Mouse (Mus musculus): ENCODE measurements around the gene Pde1c. TPM values are rescaled to one million over a fixed set of nuclear protein-coding genes. Genes with fewer than 3 reads are reported as not detected.

The Pde1c gene
- polyA plus RNA-seq, 1 experiment from 2014 or later = 8.7 TPM

DNA sequence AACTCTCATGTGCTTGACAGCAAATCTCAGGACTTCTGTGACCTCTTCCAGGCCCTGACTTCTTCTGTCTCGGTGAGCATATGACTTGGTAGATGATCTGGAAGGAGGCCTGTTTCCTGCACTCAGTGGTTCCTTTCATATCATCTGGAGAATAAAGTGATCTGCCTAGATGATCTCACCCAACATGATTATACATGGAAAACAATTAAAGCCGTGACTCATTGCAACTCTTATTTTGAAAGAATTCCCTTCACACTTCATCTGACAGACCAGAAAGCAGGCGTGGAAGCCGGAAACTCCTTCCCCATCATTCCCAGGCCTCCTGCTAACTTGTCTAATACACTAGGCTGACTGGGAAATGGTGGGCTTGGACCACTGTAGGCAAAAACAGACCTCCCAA is 152.7 kb downstream of the Pde1c start:
- Histone ChIP-seq H3K4me1 (no peaks in the 10 kb centered on the region), H3K9ac (no peak overlapping the region), H3K4me2 (replicated peaks) (no peak overlapping the region), H3K9me3 (replicated peaks) (no peaks in the 10 kb centered on the region), H3K27ac (no peak overlapping the region), H3K27me3 (no peaks in the 10 kb centered on the region), H3K36me3 (no peaks in the 10 kb centered on the region), H3K4me3 (no peak overlapping the region)
- whole genome bisulfite sequencing = 71% methylated on average over 4 of the region's 4 CpGs
- ATAC-seq (ENCODE audit: low FRiP score) = no peak

DNA sequence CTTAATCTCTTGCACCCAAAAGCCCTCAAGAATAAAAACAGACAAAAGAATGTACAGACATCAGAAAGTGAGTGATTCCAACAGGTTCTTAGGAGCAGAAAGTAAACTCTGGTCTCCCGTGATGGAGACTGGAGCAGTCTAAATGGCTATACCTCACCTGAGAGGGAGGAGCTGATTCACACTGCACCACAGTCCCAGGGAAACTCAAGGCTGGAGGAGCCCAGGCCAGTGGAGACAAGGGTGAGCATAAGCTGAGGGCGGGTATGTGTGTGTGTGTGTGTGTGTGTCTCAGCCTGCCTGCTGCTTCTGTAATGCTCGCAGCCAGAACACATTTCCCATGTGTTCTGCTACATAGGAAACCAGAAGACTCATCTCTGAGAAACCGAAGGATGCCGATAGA is 179.7 kb downstream of the Pde1c start:
- H3K4me1 ChIP-seq = no peaks in the 10 kb centered on the region
- no peaks in the 10 kb centered on the region for H3K9me3 ChIP-seq (replicated peaks)
- WGBS = 81% methylated on average over 5 of the region's 5 CpGs
- H3K4me3 ChIP-seq = no peak overlapping the region
- ATAC-seq (ENCODE audit: low FRiP score) = no peak
- no peak overlapping the region for H3K27ac ChIP-seq
- H3K4me2 ChIP-seq (replicated peaks) = no peak overlapping the region
- no peaks in the 10 kb centered on the region for H3K27me3 ChIP-seq
- no peak overlapping the region for H3K9ac ChIP-seq
- no peaks in the 10 kb centered on the region for H3K36me3 ChIP-seq

DNA sequence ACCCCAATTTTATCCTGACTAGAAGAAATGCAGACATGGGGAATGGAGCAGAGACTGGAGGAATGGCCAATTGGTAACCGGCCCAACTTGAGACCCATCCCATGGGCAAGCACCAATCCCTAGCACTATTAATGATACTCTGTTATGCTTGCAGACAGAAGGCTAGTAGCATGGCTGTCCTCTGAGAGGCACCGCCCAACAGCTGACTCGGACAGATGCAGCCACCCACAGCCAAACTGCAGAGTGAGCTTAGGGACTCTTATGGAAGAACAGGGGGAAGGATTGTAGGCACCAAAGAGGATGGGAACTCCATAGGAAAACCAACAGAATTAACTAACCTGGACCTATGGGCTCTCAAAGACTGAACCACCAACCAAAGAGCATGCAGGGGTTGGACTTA is 192.5 kb downstream of the Pde1c start:
- 89% methylated on average over 3 of the region's 3 CpGs for WGBS
- Histone ChIP-seq H3K36me3 (no peaks in the 10 kb centered on the region), H3K4me3 (no peak overlapping the region)

DNA sequence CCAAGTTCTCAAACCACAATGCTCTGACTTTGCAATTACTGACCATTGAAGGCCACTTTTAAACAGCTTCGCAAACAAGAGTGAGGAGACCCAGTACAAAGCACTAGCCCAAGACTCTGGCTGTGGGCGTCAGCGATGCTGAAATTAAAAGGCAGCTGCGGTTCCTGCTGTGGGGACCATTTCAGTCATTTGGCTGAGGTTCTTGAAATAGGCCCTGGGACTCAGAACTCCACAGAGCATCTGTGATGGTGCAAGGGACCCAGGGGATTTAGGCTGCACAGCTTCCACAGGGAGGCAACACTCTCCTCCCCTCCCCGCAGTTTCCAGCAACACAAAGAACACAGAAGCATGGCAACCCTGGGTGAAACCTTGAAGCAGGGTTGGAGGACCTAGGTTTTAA is 194.7 kb downstream of the Pde1c start:
- no peaks in the 10 kb centered on the region for H3K36me3 ChIP-seq
- ATAC-seq (ENCODE audit: low FRiP score) = no peak
- WGBS = 82% methylated on average over 5 of the region's 5 CpGs

More for the DNA sequence above, 192.5 kb downstream of the Pde1c start:
- ATAC-seq (ENCODE audit: low FRiP score) = no peak
- no peaks in the 10 kb centered on the region for H3K9me3 ChIP-seq (replicated peaks)
- H3K4me1 ChIP-seq = peaks cover 3% of the 10 kb centered on the region
- no peak overlapping the region for H3K27ac ChIP-seq
- no peaks in the 10 kb centered on the region for H3K27me3 ChIP-seq
- H3K9ac ChIP-seq = no peak overlapping the region
- no peak overlapping the region for H3K4me2 ChIP-seq (replicated peaks)

GRCm38 (mm10) chr6:56373753-56374152 is 195.2 kb downstream of the Pde1c start:
- Histone ChIP-seq H3K9me3 (replicated peaks) (no peaks in the 10 kb centered on the region), H3K4me2 (replicated peaks) (no peak overlapping the region), H3K4me1 (peaks cover 3% of the 10 kb centered on the region), H3K4me3 (no peak overlapping the region), H3K36me3 (no peaks in the 10 kb centered on the region), H3K9ac (no peak overlapping the region), H3K27ac (peak overlapping the region; percentile 60; the same call in 1 of the 2 replicates), H3K27me3 (no peaks in the 10 kb centered on the region)
- peak; percentile 33; the same call in 1 of the 2 replicates for ATAC-seq (ENCODE audit: low FRiP score)
- 91% methylated on average over 3 of the region's 3 CpGs for WGBS

More for the DNA sequence above, 194.7 kb downstream of the Pde1c start:
- Histone ChIP-seq H3K9me3 (replicated peaks) (no peaks in the 10 kb centered on the region), H3K4me3 (no peak overlapping the region), H3K27ac (no peak overlapping the region), H3K9ac (no peak overlapping the region), H3K4me2 (replicated peaks) (no peak overlapping the region), H3K27me3 (no peaks in the 10 kb centered on the region), H3K4me1 (peaks cover 3% of the 10 kb centered on the region)

- no peak overlapping the region for H3K4me2 ChIP-seq (replicated peaks)
- H3K4me1 ChIP-seq = peaks cover 3% of the 10 kb centered on the region
- 59% methylated on average over 10 of the region's 10 CpGs for WGBS
- H3K9ac ChIP-seq = no peak overlapping the region
- H3K27me3 ChIP-seq = no peaks in the 10 kb centered on the region
- ATAC-seq (ENCODE audit: low FRiP score) = peak; percentile 70
- no peak overlapping the region for H3K4me3 ChIP-seq
- peak overlapping the region; percentile 60; the same call in 1 of the 2 replicates for H3K27ac ChIP-seq
- H3K36me3 ChIP-seq = no peaks in the 10 kb centered on the region
- H3K9me3 ChIP-seq (replicated peaks) = no peaks in the 10 kb centered on the region
These were observed 195.7 kb downstream of the Pde1c start for GRCm38 (mm10) chr6:56373046-56373751.

DNA sequence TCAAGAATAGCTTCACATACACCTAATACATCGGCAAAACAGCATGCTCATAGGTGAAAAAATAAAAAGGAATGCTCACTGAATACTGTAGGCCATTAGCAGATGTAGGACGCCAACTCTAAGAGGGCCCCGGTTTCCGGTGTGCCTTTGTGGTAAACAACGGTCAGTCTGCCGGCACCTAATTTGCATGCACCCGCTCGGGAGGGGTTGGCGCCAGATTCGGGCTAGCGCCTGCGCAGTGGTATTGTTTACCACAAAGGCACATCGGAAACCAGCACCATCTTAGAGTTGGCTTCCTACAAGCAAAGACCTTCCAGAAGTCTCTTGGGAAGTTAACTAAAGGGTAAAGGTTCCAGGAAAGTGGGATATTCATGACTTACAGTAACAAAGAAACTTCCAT is 199.4 kb downstream of the Pde1c start:
- Histone ChIP-seq H3K27me3 (no peaks in the 10 kb centered on the region), H3K36me3 (no peaks in the 10 kb centered on the region), H3K4me3 (no peak overlapping the region), H3K4me1 (peaks cover 3% of the 10 kb centered on the region), H3K9ac (no peak overlapping the region), H3K27ac (no peak overlapping the region), H3K9me3 (replicated peaks) (no peaks in the 10 kb centered on the region), H3K4me2 (replicated peaks) (no peak overlapping the region)
- WGBS = 74% methylated on average over 13 of the region's 13 CpGs
- no peak for ATAC-seq (ENCODE audit: low FRiP score)

GRCm38 (mm10) chr6:56368116-56368515 is 200.8 kb downstream of the Pde1c start:
- H3K36me3 ChIP-seq = no peaks in the 10 kb centered on the region
- no peak overlapping the region for H3K4me2 ChIP-seq (replicated peaks)
- no peak overlapping the region for H3K9ac ChIP-seq
- H3K27ac ChIP-seq = no peak overlapping the region
- no peak for ATAC-seq (ENCODE audit: low FRiP score)
- WGBS = 81% methylated on average over 1 of the region's 1 CpGs
- no peak overlapping the region for H3K4me3 ChIP-seq
- no peaks in the 10 kb centered on the region for H3K4me1 ChIP-seq
- no peaks in the 10 kb centered on the region for H3K9me3 ChIP-seq (replicated peaks)
- H3K27me3 ChIP-seq = no peaks in the 10 kb centered on the region

DNA sequence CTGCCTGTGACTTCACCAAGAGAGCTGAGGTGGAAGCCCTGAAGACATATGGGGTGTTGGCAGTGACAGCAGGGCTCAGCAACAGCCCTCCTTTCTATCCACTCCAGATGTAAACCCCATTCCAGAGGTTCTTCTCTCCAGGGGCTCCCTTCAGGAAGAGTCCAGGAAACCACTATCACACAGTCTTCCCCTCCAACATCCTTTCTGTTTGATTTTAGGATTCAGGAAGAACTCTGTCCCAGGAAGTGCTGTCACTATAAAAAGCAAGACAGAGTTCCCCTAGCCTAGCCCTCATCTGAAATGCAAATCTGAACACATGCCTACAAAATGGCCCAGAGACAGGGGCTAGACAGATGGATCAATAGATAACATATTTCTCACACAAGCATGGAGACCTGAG is 201.6 kb downstream of the Pde1c start:
- Histone ChIP-seq H3K36me3 (no peaks in the 10 kb centered on the region), H3K9ac (no peak overlapping the region), H3K4me1 (0 out of 2 replicates have a peak, but pooled peaks cover 2% of the 10 kb centered on the region), H3K27ac (no peak overlapping the region), H3K4me2 (replicated peaks) (no peak overlapping the region), H3K27me3 (no peaks in the 10 kb centered on the region), H3K4me3 (no peak overlapping the region), H3K9me3 (replicated peaks) (no peaks in the 10 kb centered on the region)
- no peak for ATAC-seq (ENCODE audit: low FRiP score)

DNA sequence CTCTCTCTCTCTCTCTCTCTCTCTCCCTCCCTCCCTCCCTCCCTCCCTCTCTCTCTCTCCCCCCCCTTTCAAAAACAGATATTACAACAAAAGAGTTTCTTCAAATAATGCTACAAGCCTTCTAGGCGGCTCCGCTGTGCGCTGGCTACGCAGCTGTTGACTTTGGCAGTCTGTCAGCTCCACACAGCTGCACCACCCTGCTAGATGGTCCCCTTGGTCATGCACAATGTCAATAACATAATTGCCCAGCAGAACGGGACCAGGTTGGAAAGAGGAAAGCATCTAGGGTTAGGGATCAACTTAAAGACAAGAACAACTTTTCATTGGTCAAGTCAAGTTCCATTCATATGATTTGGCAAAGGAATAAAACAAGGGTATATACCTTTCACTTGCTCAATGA is 206.3 kb downstream of the Pde1c start:
- Histone ChIP-seq H3K27ac (peak overlapping the region; percentile 53), H3K9me3 (replicated peaks) (no peaks in the 10 kb centered on the region), H3K27me3 (no peaks in the 10 kb centered on the region), H3K4me2 (replicated peaks) (peak overlapping the region; percentile 90), H3K4me1 (peaks cover 12% of the 10 kb centered on the region), H3K9ac (peak overlapping the region; percentile 57), H3K4me3 (peak overlapping the region; percentile 51), H3K36me3 (no peaks in the 10 kb centered on the region)
- peak; percentile 78 for ATAC-seq (ENCODE audit: low FRiP score)
- 4% methylated on average over 5 of the region's 5 CpGs for WGBS

DNA sequence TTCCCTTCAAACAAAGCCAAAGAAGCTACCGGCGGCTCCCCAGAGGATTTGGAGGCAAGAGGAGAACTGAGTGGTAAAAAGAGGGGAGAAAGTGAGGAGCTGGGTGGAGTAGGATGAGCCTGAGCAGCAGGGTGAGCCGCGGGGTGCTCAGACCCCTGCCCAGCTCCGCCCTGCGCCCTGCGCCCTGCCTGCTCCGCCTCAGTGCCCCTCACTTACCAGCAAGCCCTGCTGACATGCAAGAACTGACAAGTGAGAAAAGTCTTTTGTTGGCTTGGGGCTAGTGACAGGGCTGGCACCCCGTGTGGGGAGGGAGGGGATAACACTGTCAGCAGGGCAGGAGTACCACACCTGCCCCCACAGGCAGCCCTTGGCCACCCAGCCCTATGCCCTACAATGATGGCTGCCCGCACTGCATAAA is 206.8 kb downstream of the Pde1c start:
- Histone ChIP-seq H3K9me3 (replicated peaks) (no peaks in the 10 kb centered on the region), H3K27me3 (no peaks in the 10 kb centered on the region), H3K27ac (peak overlapping the region; percentile 53), H3K4me3 (peak overlapping the region; percentile 51), H3K4me1 (peaks cover 12% of the 10 kb centered on the region), H3K4me2 (replicated peaks) (peak overlapping the region; percentile 90), H3K9ac (peak overlapping the region; percentile 57), H3K36me3 (no peaks in the 10 kb centered on the region)
- 1% methylated on average over 10 of the region's 10 CpGs for WGBS
- peak; percentile 96 for ATAC-seq (ENCODE audit: low FRiP score)

- no peaks in the 10 kb centered on the region for H3K27me3 ChIP-seq
- H3K36me3 ChIP-seq = no peaks in the 10 kb centered on the region
- H3K9me3 ChIP-seq (replicated peaks) = no peaks in the 10 kb centered on the region
- peak overlapping the region; percentile 51 for H3K4me3 ChIP-seq
- H3K27ac ChIP-seq = peak overlapping the region; percentile 53
- 2% methylated on average over 19 of the region's 19 CpGs for WGBS
- ATAC-seq (ENCODE audit: low FRiP score) = peak; percentile 81
- peaks cover 12% of the 10 kb centered on the region for H3K4me1 ChIP-seq
- H3K4me2 ChIP-seq (replicated peaks) = peak overlapping the region; percentile 90
- peak overlapping the region; percentile 57 for H3K9ac ChIP-seq
These were observed 207.4 kb downstream of the Pde1c start for GRCm38 (mm10) chr6:56361348-56362127.

All from hindbrain, embryonic 12.5 days (tissue).